Mouse (Mus musculus) ES-Bruce4 (cell line): ENCODE measurements around the gene Ncbp2.

Experiments used
- CTCF ChIP-seq: IDR thresholded peaks from one replicate; pipeline ENCODE4 v1.8.1; 2011; ENCODE audit warnings: low read depth, low read length
- EP300 ChIP-seq: IDR thresholded peaks from 2 replicates; pipeline ENCODE4 v1.6.1; 2011; ENCODE audit warnings: low read depth, low read length; ENCODE audit not compliant: insufficient read depth
- POLR2A ChIP-seq: IDR thresholded peaks from one replicate; pipeline ENCODE4 v1.8.1; 2011; ENCODE audit warnings: low read length; ENCODE audit not compliant: insufficient read depth

GRCm38 (mm10) chr16:31975258-31975657 lies 26.9 kb downstream of the Ncbp2 start:
- TF ChIP-seq POLR2A (no peak), CTCF (no peak), EP300 (no peak)
